Mouse (Mus musculus) bone marrow macrophage, adult 2 months (primary cell): ENCODE measurements around the gene Slc2a3.

Experiments used
- CTCF ChIP-seq: IDR thresholded peaks from 2 replicates; pipeline ENCODE4 v1.5.1; 2012; ENCODE audit warnings: low read depth, mild to moderate bottlenecking, low read length, moderate library complexity
- POLR2A ChIP-seq: IDR thresholded peaks from 2 replicates; pipeline ENCODE4 v1.6.1; 2012; ENCODE audit warnings: mild to moderate bottlenecking, low read depth, low read length, borderline replicate concordance

DNA sequence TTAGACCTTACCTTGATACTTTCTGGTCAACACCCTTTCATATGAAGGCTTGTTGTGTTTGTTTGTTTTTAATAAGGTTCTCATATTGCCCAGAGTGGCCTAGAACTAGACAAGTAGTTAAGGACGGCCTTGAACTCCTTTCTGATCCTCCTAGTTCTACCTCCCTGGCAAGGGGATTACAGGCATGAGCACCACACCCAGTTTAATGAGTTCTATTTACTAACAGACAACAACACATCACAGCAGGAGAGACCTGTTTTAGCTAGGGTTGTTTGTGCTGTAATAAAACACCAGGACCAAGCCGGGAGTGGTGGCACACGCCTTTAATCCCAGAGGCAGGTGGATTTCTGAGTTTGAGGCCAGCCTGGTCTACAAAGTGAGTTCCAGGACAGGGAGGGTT is 39.0 kb downstream of the Slc2a3 start:
- TF ChIP-seq CTCF = no peak
- TF ChIP-seq POLR2A = no peak
